14 mouse cellular contexts compared by ENCODE assay signal in the genomic region with DNA sequence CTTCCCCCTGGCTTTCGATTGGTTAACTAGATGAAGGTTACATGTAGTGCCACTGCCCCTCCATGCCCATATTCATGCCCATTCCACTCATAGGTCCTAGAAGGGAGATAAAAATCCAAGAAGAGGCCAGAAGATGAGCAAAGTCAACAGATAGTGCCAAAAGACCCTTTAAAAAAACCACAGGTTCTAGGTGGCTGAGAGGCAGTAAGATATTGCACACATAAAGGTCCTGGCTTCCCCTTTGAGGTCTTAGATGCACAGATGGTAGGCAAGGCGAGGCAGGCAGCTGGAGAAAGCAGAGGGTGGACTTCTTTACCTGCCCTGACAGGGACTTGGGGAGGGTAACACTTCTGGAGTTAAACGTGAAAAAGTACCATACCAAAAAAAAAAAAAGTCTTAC.
DNase-seq lines count a peak whose midpoint lies in the region; ATAC-seq lines count a peak whose summit lies in the region.
"Had no signal": no experiment of that assay in that cellular context is flagged by ENCODE, and none has a peak within 500 bp of the region (broad histone marks: within the 10 kb centered on the region; RNA-seq: fewer than 3 reads in every experiment).

No protein-coding gene starts in this region.

- no peaks in the 10 kb centered on the region for H3K9me3 ChIP-seq in forebrain, embryonic 15.5 days
- no peaks in the 10 kb centered on the region for H3K9me3 ChIP-seq in forebrain, embryonic 14.5 days (replicated peaks; ENCODE audit: control insufficient read depth, low read length)
- no peaks in the 10 kb centered on the region for H3K9me3 ChIP-seq in hindbrain, embryonic 13.5 days
- no peaks in the 10 kb centered on the region for H3K9me3 ChIP-seq in midbrain, embryonic 14.5 days (ENCODE audit: control insufficient read depth, low read length)
- H3K9me3 ChIP-seq: heart, embryonic 13.5 days had no signal

- peaks cover 2% of the 10 kb centered on the region for H3K27me3 ChIP-seq in forebrain, embryonic 15.5 days
- H3K27me3 ChIP-seq in forebrain, embryonic 14.5 days (replicated peaks; ENCODE audit: control insufficient read depth, insufficient read depth, low read length): no peaks in the 10 kb centered on the region
- H3K27me3 ChIP-seq in hindbrain, embryonic 13.5 days: no peaks in the 10 kb centered on the region
- no peaks in the 10 kb centered on the region for H3K27me3 ChIP-seq in midbrain, embryonic 14.5 days (ENCODE audit: control insufficient read depth, insufficient read depth, low read length)
- H3K27me3 ChIP-seq: heart, embryonic 13.5 days had no signal

- no peak overlapping the region for H3K4me2 ChIP-seq in forebrain, embryonic 15.5 days (replicated peaks)
- no peak overlapping the region for H3K4me2 ChIP-seq in forebrain, embryonic 14.5 days (ENCODE audit: low read length)
- no peak overlapping the region for H3K4me2 ChIP-seq in hindbrain, embryonic 13.5 days
- peak overlapping the region; percentile 11 for H3K4me2 ChIP-seq in midbrain, embryonic 14.5 days (ENCODE audit: low read length)
- H3K4me2 ChIP-seq: heart, embryonic 13.5 days had no signal

- 46% methylated on average over 3 of the region's 3 CpGs for WGBS in forebrain, embryonic 15.5 days
- 42% methylated on average over 3 of the region's 3 CpGs for WGBS in forebrain, embryonic 14.5 days
- WGBS in hindbrain, embryonic 13.5 days: 41% methylated on average over 3 of the region's 3 CpGs
- 31% methylated on average over 3 of the region's 3 CpGs for whole genome bisulfite sequencing in midbrain, embryonic 14.5 days

- no peak for DNase-seq in forebrain, embryonic 14.5 days (ENCODE audit: low spot score)
- DNase-seq in midbrain, embryonic 14.5 days: no peak
- DNase-seq in adrenal gland, adult 8-10 months: no peak
- no peak for DNase-seq in layer of hippocampus, adult 18-20 months (ENCODE audit: low spot score in 2 of 2)
- DNase-seq in lung, postnatal 4 days: no peak
- DNase-seq: gastrocnemius, adult 2 months; lung, postnatal 36 days; thymus, postnatal 25 days had no signal

- H3K27ac ChIP-seq in forebrain, embryonic 15.5 days (replicated peaks): peak overlapping the region; percentile 49; the same call in 1 of the 2 replicates
- no peak overlapping the region for H3K27ac ChIP-seq in forebrain, embryonic 14.5 days (ENCODE audit: low read depth, low read length)
- 0 out of 2 replicates have a peak overlapping the region, but pooled peaks have one; percentile 18 for H3K27ac ChIP-seq in brown adipose tissue, adult 24 weeks (replicated peaks; ENCODE audit: low read depth, low read length)
- peak overlapping the region; percentile 85 for H3K27ac ChIP-seq in hindbrain, embryonic 13.5 days
- H3K27ac ChIP-seq in midbrain, embryonic 14.5 days (replicated peaks; ENCODE audit: low read depth, low read length): peak overlapping the region; percentile 68
- H3K27ac ChIP-seq: gastrocnemius, adult 2 months; heart, embryonic 13.5 days; liver, embryonic 14.5 days had no signal

- H3K4me1 ChIP-seq in forebrain, embryonic 15.5 days: peaks cover 29% of the 10 kb centered on the region
- H3K4me1 ChIP-seq in forebrain, embryonic 14.5 days (ENCODE audit: control insufficient read depth, insufficient read depth, low read length): peaks cover 25% of the 10 kb centered on the region
- no peaks in the 10 kb centered on the region; the same call in 1 of the 2 replicates for H3K4me1 ChIP-seq in brown adipose tissue, adult 24 weeks (ENCODE audit: control insufficient read depth, insufficient read depth, insufficient read length, low read length)
- peaks cover 76% of the 10 kb centered on the region for H3K4me1 ChIP-seq in hindbrain, embryonic 13.5 days (replicated peaks)
- H3K4me1 ChIP-seq in midbrain, embryonic 14.5 days (ENCODE audit: control insufficient read depth, insufficient read depth, low read length): peaks cover 45% of the 10 kb centered on the region

- H3K9ac ChIP-seq in forebrain, embryonic 15.5 days (replicated peaks): no peak overlapping the region
- no peak overlapping the region for H3K9ac ChIP-seq in forebrain, embryonic 14.5 days (ENCODE audit: low read length)
- peak overlapping the region; percentile 19; the same call in 1 of the 2 replicates for H3K9ac ChIP-seq in hindbrain, embryonic 13.5 days
- H3K9ac ChIP-seq in midbrain, embryonic 14.5 days (replicated peaks; ENCODE audit: low read length): no peak overlapping the region
- H3K9ac ChIP-seq: heart, embryonic 13.5 days; liver, embryonic 14.5 days had no signal

- no peak for ATAC-seq in forebrain, embryonic 15.5 days (replicated peaks)
- no peak for ATAC-seq in forebrain, embryonic 14.5 days
- no peak for ATAC-seq in hindbrain, embryonic 13.5 days (ENCODE audit: low FRiP score)
- ATAC-seq in midbrain, embryonic 14.5 days (ENCODE audit: low FRiP score, low TSS enrichment): no peak

- H3K36me3 ChIP-seq in forebrain, embryonic 15.5 days: no peaks in the 10 kb centered on the region
- no peaks in the 10 kb centered on the region for H3K36me3 ChIP-seq in forebrain, embryonic 14.5 days (ENCODE audit: control insufficient read depth, insufficient read depth, low read length)
- H3K36me3 ChIP-seq in hindbrain, embryonic 13.5 days: no peaks in the 10 kb centered on the region; the same call in 1 of the 2 replicates
- H3K36me3 ChIP-seq in midbrain, embryonic 14.5 days (ENCODE audit: control insufficient read depth, insufficient read depth, low read length): no peaks in the 10 kb centered on the region

- no peak overlapping the region for H3K4me3 ChIP-seq in forebrain, embryonic 15.5 days
- no peak overlapping the region for H3K4me3 ChIP-seq in forebrain, embryonic 14.5 days (ENCODE audit: low read depth, low read length)
- no peak overlapping the region for H3K4me3 ChIP-seq in brown adipose tissue, adult 24 weeks (ENCODE audit: insufficient read depth, low read depth, low read length)
- H3K4me3 ChIP-seq in hindbrain, embryonic 13.5 days: no peak overlapping the region
- no peak overlapping the region for H3K4me3 ChIP-seq in midbrain, embryonic 14.5 days (replicated peaks; ENCODE audit: low read depth, low read length)
- H3K4me3 ChIP-seq: erythroblast, embryonic 14.5 days; gastrocnemius, adult 2 months; heart, embryonic 13.5 days had no signal
